Mouse (Mus musculus): ENCODE data around the gene Dph2. TPM values are rescaled to one million over a fixed set of nuclear protein-coding genes. Genes with fewer than 3 reads are reported as not detected.

Dph2 gene
- total and polyA plus RNA-seq, 2 experiments from 2014 or later, result 14.1 to 21.2 TPM

- no peak overlapping the region for H3K4me2 ChIP-seq (ENCODE audit: low read depth, low read length)
- no peak overlapping the region for H3K9ac ChIP-seq (replicated peaks; ENCODE audit: low read length)
- peaks cover 7% of the 10 kb centered on the region; the same call in 1 of the 2 replicates for H3K4me1 ChIP-seq (ENCODE audit: insufficient read depth, low read length)
- H3K9me3 ChIP-seq (ENCODE audit: low read length), result no peaks in the 10 kb centered on the region
- no peak overlapping the region for H3K27ac ChIP-seq
- DNase-seq (ENCODE audit: low spot score), result no peak
- no peaks in the 10 kb centered on the region for H3K27me3 ChIP-seq (ENCODE audit: insufficient read depth, low read length)
- no peak for ATAC-seq
- TF ChIP-seq CTCF (IDR thresholded peaks at IDR 0.05; ENCODE audit: low read depth), result no peak
- no peaks in the 10 kb centered on the region; the same call in 1 of the 2 replicates for H3K36me3 ChIP-seq (ENCODE audit: insufficient read depth, low read length)
- no peak overlapping the region for H3K4me3 ChIP-seq (ENCODE audit: low read length)
- 76% methylated on average over 3 of the region's 3 CpGs for WGBS
Measured at GRCm38 (mm10) chr4:117841566-117841965, 50.3 kb downstream of the Dph2 start.

- DNase-seq (ENCODE audit: low spot score), result no peak
- H3K4me1 ChIP-seq (ENCODE audit: insufficient read depth, low read length), result peaks cover 6% of the 10 kb centered on the region; the same call in 1 of the 2 replicates
- no peak overlapping the region for H3K9ac ChIP-seq (replicated peaks; ENCODE audit: low read length)
- TF ChIP-seq CTCF (IDR thresholded peaks at IDR 0.05; ENCODE audit: low read depth), result no peak
- H3K27me3 ChIP-seq (ENCODE audit: insufficient read depth, low read length), result no peaks in the 10 kb centered on the region
- H3K4me2 ChIP-seq (ENCODE audit: low read depth, low read length), result no peak overlapping the region
- no peak overlapping the region for H3K4me3 ChIP-seq (ENCODE audit: low read length)
- no peaks in the 10 kb centered on the region for H3K9me3 ChIP-seq (ENCODE audit: low read length)
- 96% methylated on average over 5 of the region's 5 CpGs for WGBS
- no peak overlapping the region for H3K27ac ChIP-seq
- no peaks in the 10 kb centered on the region; the same call in 1 of the 2 replicates for H3K36me3 ChIP-seq (ENCODE audit: insufficient read depth, low read length)
- ATAC-seq, result no peak
Measured at GRCm38 (mm10) chr4:117840821-117841220, 51.0 kb downstream of the Dph2 start.

GRCm38 (mm10) chr4:117839366-117839765 lies 52.5 kb downstream of the Dph2 start:
- Histone ChIP-seq H3K27ac (no peak overlapping the region), H3K36me3 (ENCODE audit: insufficient read depth, low read length) (no peaks in the 10 kb centered on the region; the same call in 1 of the 2 replicates), H3K9ac (replicated peaks; ENCODE audit: low read length) (no peak overlapping the region), H3K9me3 (ENCODE audit: low read length) (no peaks in the 10 kb centered on the region), H3K4me2 (ENCODE audit: low read depth, low read length) (no peak overlapping the region), H3K27me3 (ENCODE audit: insufficient read depth, low read length) (no peaks in the 10 kb centered on the region), H3K4me1 (ENCODE audit: insufficient read depth, low read length) (peaks cover 6% of the 10 kb centered on the region; the same call in 1 of the 2 replicates), H3K4me3 (ENCODE audit: low read length) (no peak overlapping the region)
- no peak for TF ChIP-seq CTCF (IDR thresholded peaks at IDR 0.05; ENCODE audit: low read depth)
- DNase-seq (ENCODE audit: low spot score), result no peak
- no peak for ATAC-seq
- 79% methylated on average over 6 of the region's 6 CpGs for WGBS

Other genes with a start within 250 kb of the Dph2 start
- 67.5 and 75.5 TPM in 2 replicates for gene Dmap1, start 209.8 kb downstream of the Dph2 start, total RNA-seq (2014; rRNA removed)
- gene Dmap1, start 209.8 kb downstream of the Dph2 start, polyA plus RNA-seq (2015; fragmentation: Nextera tagmentation; extraction: Ambion mirVana), result 76.5 and 81.4 TPM in 2 replicates
- gene Gm12845, start 167.6 kb downstream of the Dph2 start, total RNA-seq (2014; rRNA removed), result not detected in 2 replicates
- gene Gm12845, start 167.6 kb downstream of the Dph2 start, polyA plus RNA-seq (2015; fragmentation: Nextera tagmentation; extraction: Ambion mirVana), result not detected in 2 replicates
- not detected in 2 replicates for gene Klf17, start 126.4 kb downstream of the Dph2 start, total RNA-seq (2014; rRNA removed)
- gene Klf17, start 126.4 kb downstream of the Dph2 start, polyA plus RNA-seq (2015; fragmentation: Nextera tagmentation; extraction: Ambion mirVana), result not detected in 2 replicates
- 107 and 132 TPM in 2 replicates for gene Slc6a9, start 57.5 kb downstream of the Dph2 start, total RNA-seq (2014; rRNA removed)
- gene Slc6a9, start 57.5 kb downstream of the Dph2 start, polyA plus RNA-seq (2015; fragmentation: Nextera tagmentation; extraction: Ambion mirVana), result 79.7 and 82.9 TPM in 2 replicates
- gene Ccdc24, start 19.5 kb downstream of the Dph2 start, total RNA-seq (2014; rRNA removed), result 2.0 and 3.4 TPM in 2 replicates
- gene Ccdc24, start 19.5 kb downstream of the Dph2 start, polyA plus RNA-seq (2015; fragmentation: Nextera tagmentation; extraction: Ambion mirVana), result 1.7 and 2.2 TPM in 2 replicates
- gene B4galt2, start 8.5 kb downstream of the Dph2 start, total RNA-seq (2014; rRNA removed), result 286 and 304 TPM in 2 replicates
- gene B4galt2, start 8.5 kb downstream of the Dph2 start, polyA plus RNA-seq (2015; fragmentation: Nextera tagmentation; extraction: Ambion mirVana), result 71.5 and 77.0 TPM in 2 replicates
- gene Atp6v0b, start 4.7 kb downstream of the Dph2 start, total RNA-seq (2014; rRNA removed), result 579 and 615 TPM in 2 replicates
- 637 and 643 TPM in 2 replicates for gene Atp6v0b, start 4.7 kb downstream of the Dph2 start, polyA plus RNA-seq (2015; fragmentation: Nextera tagmentation; extraction: Ambion mirVana)
- 51.1 and 52.5 TPM in 2 replicates for gene Ipo13, start 23.0 kb upstream of the Dph2 start, total RNA-seq (2014; rRNA removed)
- 48.7 and 50.0 TPM in 2 replicates for gene Ipo13, start 23.0 kb upstream of the Dph2 start, polyA plus RNA-seq (2015; fragmentation: Nextera tagmentation; extraction: Ambion mirVana)
- 0.65 and 1.0 TPM in 2 replicates for gene Artn, start 37.7 kb upstream of the Dph2 start, total RNA-seq (2014; rRNA removed)
- gene Artn, start 37.7 kb upstream of the Dph2 start, polyA plus RNA-seq (2015; fragmentation: Nextera tagmentation; extraction: Ambion mirVana), result 0.48 and 0.59 TPM in 2 replicates
- 50.2 and 50.9 TPM in 2 replicates for gene St3gal3, start 242.9 kb upstream of the Dph2 start, total RNA-seq (2014; rRNA removed)
- 11.3 and 11.8 TPM in 2 replicates for gene St3gal3, start 242.9 kb upstream of the Dph2 start, polyA plus RNA-seq (2015; fragmentation: Nextera tagmentation; extraction: Ambion mirVana)